Mouse (Mus musculus) kidney, adult 2 months (tissue): ENCODE measurements around the gene Rnf207.

Experiments used
- CTCF ChIP-seq: fragments of 200-500 bp; conservative IDR thresholded peaks from 2 replicates; pipeline ENCODE4 v1.5.1; 2011; ENCODE audit warnings: low read depth, mild to moderate bottlenecking, control low read depth, low read length, moderate library complexity, mixed read lengths; ENCODE audit not compliant: insufficient read depth, insufficient read length
- POLR2A ChIP-seq: fragments of 200-500 bp; IDR thresholded peaks from one replicate; pipeline ENCODE4 v1.6.1; 2011; ENCODE audit warnings: low read depth, low read length, control low read depth

GRCm38 (mm10) chr4:152318517-152319234, at the start of gene Rnf207:
- TF ChIP-seq CTCF (peak; percentile 56), POLR2A (no peak)
